In genomic region chr5:96309566-96309965, GRCm38 (mm10) we compare ENCODE assay signal across 28 mouse cellular contexts.
"Had no signal": no experiment of that assay in that cellular context is flagged by ENCODE, and none has a peak within 500 bp of the region (broad histone marks: within the 10 kb centered on the region; RNA-seq: fewer than 3 reads in every experiment).

No protein-coding gene starts in this region.

- H3K4me1 ChIP-seq: embryonic facial prominence, embryonic 15.5 days had no signal

- H3K36me3 ChIP-seq: embryonic facial prominence, embryonic 10.5 days; embryonic facial prominence, embryonic 12.5 days; embryonic facial prominence, embryonic 13.5 days; embryonic facial prominence, embryonic 15.5 days; forebrain, embryonic 10.5 days; forebrain, embryonic 12.5 days; forebrain, embryonic 15.5 days had no signal

- H3K9me3 ChIP-seq: embryonic facial prominence, embryonic 10.5 days; embryonic facial prominence, embryonic 12.5 days; embryonic facial prominence, embryonic 13.5 days; embryonic facial prominence, embryonic 15.5 days; forebrain, embryonic 10.5 days; forebrain, embryonic 12.5 days; forebrain, embryonic 13.5 days; forebrain, embryonic 15.5 days had no signal

- H3K27me3 ChIP-seq: embryonic facial prominence, embryonic 13.5 days; embryonic facial prominence, embryonic 15.5 days; forebrain, embryonic 12.5 days; forebrain, embryonic 13.5 days; forebrain, embryonic 15.5 days had no signal

- H3K9ac ChIP-seq: embryonic facial prominence, embryonic 12.5 days; embryonic facial prominence, embryonic 13.5 days; embryonic facial prominence, embryonic 15.5 days; forebrain, embryonic 12.5 days; forebrain, embryonic 13.5 days; forebrain, embryonic 15.5 days; forebrain, postnatal 0 days had no signal

- DNase-seq: cerebellum, adult 2 months; cerebellum, adult 8-10 months; cerebellum, adult 9-10 months; cerebellum, adult 9-11 months; cerebellum, postnatal 10 days; cerebellum, postnatal 14 days; cerebellum, postnatal 25 days; cerebellum, postnatal 36 days; embryo, embryonic 11 days; forebrain, postnatal 0 days; gastrocnemius, adult 2 months; gastrocnemius, postnatal 10 days; gastrocnemius, postnatal 14 days; gastrocnemius, postnatal 25 days; gastrocnemius, postnatal 36 days; heart, adult 11 months; heart, adult 18-20 months; heart, adult 2 months had no signal

- H3K4me2 ChIP-seq: embryonic facial prominence, embryonic 12.5 days; embryonic facial prominence, embryonic 13.5 days; embryonic facial prominence, embryonic 15.5 days; forebrain, embryonic 12.5 days; forebrain, embryonic 13.5 days; forebrain, embryonic 15.5 days had no signal

- ATAC-seq: forebrain, embryonic 13.5 days; forebrain, embryonic 15.5 days; forebrain, embryonic 16.5 days; forebrain, postnatal 0 days had no signal

- H3K27ac ChIP-seq: embryonic facial prominence, embryonic 10.5 days; embryonic facial prominence, embryonic 12.5 days; embryonic facial prominence, embryonic 13.5 days; embryonic facial prominence, embryonic 15.5 days; forebrain, embryonic 10.5 days; forebrain, embryonic 12.5 days; forebrain, embryonic 13.5 days; forebrain, embryonic 15.5 days; gastrocnemius, adult 2 months; heart, adult 2 months had no signal

- H3K4me3 ChIP-seq: embryonic facial prominence, embryonic 10.5 days; embryonic facial prominence, embryonic 12.5 days; embryonic facial prominence, embryonic 13.5 days; embryonic facial prominence, embryonic 15.5 days; erythroblast, embryonic 14.5 days; forebrain, embryonic 10.5 days; forebrain, embryonic 12.5 days; forebrain, embryonic 13.5 days; forebrain, embryonic 15.5 days; gastrocnemius, adult 2 months; heart, adult 2 months had no signal
